ENCODE assay signal across 24 mouse cellular contexts in the genomic region with DNA sequence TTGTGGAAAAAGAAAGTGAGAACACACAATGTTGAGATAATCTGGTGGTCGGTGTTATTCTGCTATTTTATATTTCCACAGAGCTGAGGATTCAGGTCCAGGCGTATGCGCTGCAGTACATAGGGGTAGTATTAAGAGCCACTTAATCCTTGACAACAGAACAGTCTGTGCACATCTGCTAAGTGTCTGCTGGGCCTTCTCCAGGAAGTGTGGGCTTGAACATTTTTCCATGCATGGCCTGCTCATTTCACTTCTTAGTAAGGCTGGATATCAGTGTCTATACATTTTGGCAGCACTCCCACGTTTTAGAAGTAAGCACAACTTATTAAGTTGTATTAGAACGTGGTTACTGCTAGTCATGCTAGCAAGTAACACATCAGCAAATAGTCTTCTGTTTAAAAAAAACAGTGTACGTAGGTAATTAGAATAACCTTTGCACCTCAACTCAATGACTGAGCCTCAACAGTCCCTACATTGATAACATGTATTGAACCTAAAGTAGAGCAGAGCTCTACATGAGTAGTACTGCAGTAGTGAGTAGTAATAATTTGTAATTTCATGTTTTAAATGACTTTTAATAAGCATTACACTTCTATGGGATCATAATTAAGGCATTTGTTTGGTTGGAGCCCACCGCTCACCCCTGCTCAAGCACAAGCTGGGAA. TPM values are rescaled to one million over a fixed set of nuclear protein-coding genes. Genes with fewer than 3 reads are reported as not detected.
DNase-seq lines count a peak whose midpoint lies in the region; ATAC-seq and TF ChIP-seq lines count a peak whose summit lies in the region.
"Had no signal": no experiment of that assay in that cellular context is flagged by ENCODE, and none has a peak within 500 bp of the region (broad histone marks: within the 10 kb centered on the region; RNA-seq: fewer than 3 reads in every experiment).

No protein-coding gene starts in this region.

- no peak for TF ChIP-seq POLR2A in cerebellum, adult 2 months (IDR thresholded peaks at IDR 0.05; ENCODE audit: borderline replicate concordance, insufficient read depth, low read length)

- no peak for TF ChIP-seq EP300 in lung, postnatal 0 days (IDR thresholded peaks at IDR 0.05)

- no peak for TF ChIP-seq CTCF in lung, embryonic 14.5 days (IDR thresholded peaks at IDR 0.05; ENCODE audit: low read depth)
- no peak for TF ChIP-seq CTCF in lung, postnatal 0 days (IDR thresholded peaks at IDR 0.05)
- no peak for TF ChIP-seq CTCF in cerebellum, adult 2 months (IDR thresholded peaks at IDR 0.05; ENCODE audit: borderline replicate concordance, insufficient read depth, low read depth, low read length)

- ATAC-seq in lung, embryonic 14.5 days (ENCODE audit: insufficient read depth) = no peak
- ATAC-seq in lung, postnatal 0 days = no peak
- ATAC-seq in intestine, embryonic 16.5 days = peak; percentile 71
- peak; percentile 65; the same call in 1 of the 2 replicates for ATAC-seq in stomach, embryonic 16.5 days (ENCODE audit: insufficient read depth, low FRiP score)
- no peak for ATAC-seq in hindbrain, embryonic 14.5 days (ENCODE audit: low FRiP score)
- ATAC-seq: forebrain, embryonic 15.5 days; hindbrain, embryonic 16.5 days had no signal

- H3K4me3 ChIP-seq in lung, embryonic 14.5 days (ENCODE audit: low read depth, low read length) = no peak overlapping the region
- H3K4me3 ChIP-seq in lung, postnatal 0 days (ENCODE audit: low read depth, low read length) = no peak overlapping the region
- H3K4me3 ChIP-seq in intestine, embryonic 16.5 days (ENCODE audit: low read length) = no peak overlapping the region
- H3K4me3 ChIP-seq in stomach, embryonic 16.5 days (replicated peaks; ENCODE audit: low read length) = no peak overlapping the region
- no peak overlapping the region for H3K4me3 ChIP-seq in cerebellum, adult 2 months (replicated peaks; ENCODE audit: insufficient read depth, low read depth, low read length)
- H3K4me3 ChIP-seq in hindbrain, embryonic 14.5 days (replicated peaks; ENCODE audit: low read length) = no peak overlapping the region
- H3K4me3 ChIP-seq: embryonic facial prominence, embryonic 15.5 days; forebrain, embryonic 12.5 days; forebrain, embryonic 15.5 days; heart, adult 2 months; heart, embryonic 10.5 days; heart, embryonic 13.5 days; hindbrain, embryonic 12.5 days had no signal

- no peaks in the 10 kb centered on the region for H3K9me3 ChIP-seq in lung, embryonic 14.5 days (ENCODE audit: low read depth, low read length)
- no peaks in the 10 kb centered on the region for H3K9me3 ChIP-seq in lung, postnatal 0 days (ENCODE audit: low read length)
- no peaks in the 10 kb centered on the region for H3K9me3 ChIP-seq in intestine, embryonic 16.5 days (ENCODE audit: control insufficient read depth, low read length)
- H3K9me3 ChIP-seq in stomach, embryonic 16.5 days (replicated peaks; ENCODE audit: control insufficient read depth, low read length) = no peaks in the 10 kb centered on the region
- no peaks in the 10 kb centered on the region for H3K9me3 ChIP-seq in hindbrain, embryonic 14.5 days (ENCODE audit: control insufficient read depth, low read length)
- H3K9me3 ChIP-seq: embryonic facial prominence, embryonic 15.5 days; forebrain, embryonic 12.5 days; forebrain, embryonic 15.5 days; heart, embryonic 10.5 days; heart, embryonic 13.5 days; hindbrain, embryonic 12.5 days had no signal

- peaks cover 7% of the 10 kb centered on the region; the same call in 1 of the 2 replicates for H3K4me1 ChIP-seq in lung, embryonic 14.5 days (ENCODE audit: insufficient read depth)
- H3K4me1 ChIP-seq in lung, postnatal 0 days (ENCODE audit: insufficient read depth, low read depth, low read length) = no peaks in the 10 kb centered on the region
- H3K4me1 ChIP-seq in intestine, embryonic 16.5 days (ENCODE audit: control insufficient read depth, insufficient read depth, low read length) = peaks cover 15% of the 10 kb centered on the region; the same call in 1 of the 2 replicates
- H3K4me1 ChIP-seq in stomach, embryonic 16.5 days (ENCODE audit: control insufficient read depth, insufficient read depth, low read length) = peaks cover 16% of the 10 kb centered on the region
- 0 out of 2 replicates have a peak, but pooled peaks cover 2% of the 10 kb centered on the region for H3K4me1 ChIP-seq in cerebellum, adult 2 months (ENCODE audit: control insufficient read depth, insufficient read depth, low read length)
- no peaks in the 10 kb centered on the region for H3K4me1 ChIP-seq in hindbrain, embryonic 14.5 days (replicated peaks; ENCODE audit: control insufficient read depth, insufficient read depth, low read length)
- H3K4me1 ChIP-seq: hindbrain, embryonic 12.5 days had no signal

- H3K36me3 ChIP-seq in lung, embryonic 14.5 days (ENCODE audit: insufficient read depth) = no peaks in the 10 kb centered on the region
- H3K36me3 ChIP-seq in lung, postnatal 0 days (ENCODE audit: insufficient read depth, low read length) = no peaks in the 10 kb centered on the region
- no peaks in the 10 kb centered on the region for H3K36me3 ChIP-seq in intestine, embryonic 16.5 days (ENCODE audit: control insufficient read depth, insufficient read depth, low read length)
- no peaks in the 10 kb centered on the region for H3K36me3 ChIP-seq in stomach, embryonic 16.5 days (ENCODE audit: control insufficient read depth, insufficient read depth, low read length)
- H3K36me3 ChIP-seq in hindbrain, embryonic 14.5 days (replicated peaks; ENCODE audit: control insufficient read depth, insufficient read depth) = no peaks in the 10 kb centered on the region
- H3K36me3 ChIP-seq: embryonic facial prominence, embryonic 15.5 days; forebrain, embryonic 12.5 days; forebrain, embryonic 15.5 days; hindbrain, embryonic 12.5 days had no signal

- H3K9ac ChIP-seq in lung, embryonic 14.5 days = no peak overlapping the region
- no peak overlapping the region for H3K9ac ChIP-seq in lung, postnatal 0 days (replicated peaks; ENCODE audit: low read depth)
- no peak overlapping the region for H3K9ac ChIP-seq in intestine, embryonic 16.5 days (ENCODE audit: low read depth, low read length)
- no peak overlapping the region for H3K9ac ChIP-seq in stomach, embryonic 16.5 days (ENCODE audit: low read length)
- no peak overlapping the region for H3K9ac ChIP-seq in hindbrain, embryonic 14.5 days
- H3K9ac ChIP-seq: embryonic facial prominence, embryonic 15.5 days; forebrain, embryonic 12.5 days; forebrain, embryonic 15.5 days; heart, embryonic 13.5 days; hindbrain, embryonic 12.5 days had no signal

- WGBS in lung, embryonic 14.5 days = 77% methylated on average over 7 of the region's 7 CpGs
- WGBS in lung, postnatal 0 days = 78% methylated on average over 7 of the region's 7 CpGs
- WGBS in intestine, embryonic 16.5 days = 55% methylated on average over 7 of the region's 7 CpGs
- WGBS in stomach, embryonic 16.5 days = 51% methylated on average over 7 of the region's 7 CpGs
- WGBS in cerebellum, adult 2 months = 84% methylated on average over 7 of the region's 7 CpGs
- 92% methylated on average over 7 of the region's 7 CpGs for WGBS in hindbrain, embryonic 14.5 days

- H3K27ac ChIP-seq in lung, embryonic 14.5 days (ENCODE audit: low read depth) = no peak overlapping the region
- no peak overlapping the region for H3K27ac ChIP-seq in lung, postnatal 0 days (ENCODE audit: low read length)
- H3K27ac ChIP-seq in intestine, embryonic 16.5 days (ENCODE audit: low read length) = peak overlapping the region; percentile 33; the same call in 1 of the 2 replicates
- H3K27ac ChIP-seq in stomach, embryonic 16.5 days (ENCODE audit: low read length) = peak overlapping the region; percentile 23; the same call in 1 of the 2 replicates
- no peak overlapping the region for H3K27ac ChIP-seq in cerebellum, adult 2 months (ENCODE audit: insufficient read depth, low read length)
- H3K27ac ChIP-seq in hindbrain, embryonic 14.5 days = no peak overlapping the region
- H3K27ac ChIP-seq: embryonic facial prominence, embryonic 15.5 days; forebrain, embryonic 12.5 days; forebrain, embryonic 15.5 days; heart, adult 2 months; heart, embryonic 10.5 days; heart, embryonic 13.5 days; hindbrain, embryonic 12.5 days had no signal

- no peak overlapping the region for H3K4me2 ChIP-seq in lung, embryonic 14.5 days
- no peak overlapping the region for H3K4me2 ChIP-seq in lung, postnatal 0 days (replicated peaks; ENCODE audit: low read depth, low read length)
- no peak overlapping the region for H3K4me2 ChIP-seq in intestine, embryonic 16.5 days (ENCODE audit: low read depth, low read length)
- H3K4me2 ChIP-seq in stomach, embryonic 16.5 days (ENCODE audit: low read depth, low read length) = no peak overlapping the region
- H3K4me2 ChIP-seq in hindbrain, embryonic 14.5 days (replicated peaks) = no peak overlapping the region
- H3K4me2 ChIP-seq: embryonic facial prominence, embryonic 15.5 days; forebrain, embryonic 12.5 days; forebrain, embryonic 15.5 days; heart, embryonic 13.5 days; hindbrain, embryonic 12.5 days had no signal

- DNase-seq in lung, embryonic 14.5 days = peak; percentile 31
- no peak for DNase-seq in lung, postnatal 0 days (ENCODE audit: low spot score)
- DNase-seq in fat pad, adult 2 months (ENCODE audit: extremely low read depth, low read depth, low spot score) = peak; percentile 62
- DNase-seq in cerebellum, adult 2 months = no peak
- no peak for DNase-seq in hindbrain, embryonic 14.5 days (ENCODE audit: low spot score)
- DNase-seq: adrenal gland, adult 8-10 months; adrenal gland, postnatal 25 days; cerebellum, adult 18-20 months; cerebellum, postnatal 36 days; embryo, embryonic 11 days; gastrocnemius, postnatal 25 days; heart, adult 2 months; heart, postnatal 14 days; kidney, adult 11 months had no signal

- H3K27me3 ChIP-seq in lung, embryonic 14.5 days (ENCODE audit: insufficient read depth, low read length) = no peaks in the 10 kb centered on the region
- no peaks in the 10 kb centered on the region for H3K27me3 ChIP-seq in lung, postnatal 0 days (replicated peaks; ENCODE audit: insufficient read depth, low read length)
- no peaks in the 10 kb centered on the region for H3K27me3 ChIP-seq in intestine, embryonic 16.5 days (replicated peaks; ENCODE audit: control insufficient read depth, insufficient read depth, low read length)
- no peaks in the 10 kb centered on the region for H3K27me3 ChIP-seq in stomach, embryonic 16.5 days (ENCODE audit: control insufficient read depth, insufficient read depth, low read length)
- no peaks in the 10 kb centered on the region; the same call in 1 of the 2 replicates for H3K27me3 ChIP-seq in cerebellum, adult 2 months (ENCODE audit: control insufficient read depth, insufficient read depth, low read length)
- no peaks in the 10 kb centered on the region for H3K27me3 ChIP-seq in hindbrain, embryonic 14.5 days (ENCODE audit: control insufficient read depth, insufficient read depth, low read length)
- H3K27me3 ChIP-seq: embryonic facial prominence, embryonic 15.5 days; forebrain, embryonic 12.5 days; forebrain, embryonic 15.5 days; heart, embryonic 13.5 days; hindbrain, embryonic 12.5 days had no signal

RNA-seq across cellular contexts. Expression of gene Fam185a, which starts 14.8 kb away (rescaled TPM):
- polyA plus RNA-seq in lung, embryonic 14.5 days (2014; fragmentation: Nextera tagmentation; extraction: Ambion mirVana) = 5.7 and 5.9 TPM in 2 replicates
- polyA plus RNA-seq in lung, postnatal 0 days (2015; fragmentation: Nextera tagmentation; extraction: Ambion mirVana) = 1.7 and 2.8 TPM in 2 replicates
- 8.9 and 9.1 TPM in 2 replicates for polyA plus RNA-seq in intestine, embryonic 16.5 days (2015; fragmentation: Nextera tagmentation; extraction: Ambion mirVana)
- polyA plus RNA-seq in stomach, embryonic 16.5 days (2015; fragmentation: Nextera tagmentation; extraction: Ambion mirVana) = 6.5 and 6.8 TPM in 2 replicates
- polyA plus RNA-seq in cerebellum, adult 2 months (2012; rRNA removed) = 7.6 and 8.0 TPM in 2 replicates
- polyA plus RNA-seq in hindbrain, embryonic 14.5 days (2014; fragmentation: Nextera tagmentation; extraction: Ambion mirVana) = 9.5 and 10.8 TPM in 2 replicates

RNA-seq across cellular contexts. Expression of gene Ccdc146, which starts 15.1 kb away (rescaled TPM):
- 0.09 and 0.18 TPM in 2 replicates for polyA plus RNA-seq in lung, embryonic 14.5 days (2014; fragmentation: Nextera tagmentation; extraction: Ambion mirVana)
- polyA plus RNA-seq in lung, postnatal 0 days (2015; fragmentation: Nextera tagmentation; extraction: Ambion mirVana) = 3.4 and 6.0 TPM in 2 replicates
- polyA plus RNA-seq in intestine, embryonic 16.5 days (2015; fragmentation: Nextera tagmentation; extraction: Ambion mirVana) = 0.13 and 0.36 TPM in 2 replicates
- 0.62 and 0.72 TPM in 2 replicates for polyA plus RNA-seq in stomach, embryonic 16.5 days (2015; fragmentation: Nextera tagmentation; extraction: Ambion mirVana)
- 0.33 and 0.73 TPM in 2 replicates for polyA plus RNA-seq in cerebellum, adult 2 months (2012; rRNA removed)
- polyA plus RNA-seq in hindbrain, embryonic 14.5 days (2014; fragmentation: Nextera tagmentation; extraction: Ambion mirVana) = 0.95 and 1.4 TPM in 2 replicates
- polyA plus RNA-seq: C2C12 had no signal

Comparison
In these comparisons a context has a peak if more than half of its experiments do, and no peak if none do; other contexts are left out.
1. DNase-seq: peak in lung, embryonic 14.5 days (single experiment) and fat pad, adult 2 months (single experiment); none in lung, postnatal 0 days (single experiment), cerebellum, adult 2 months (0 of 2) and hindbrain, embryonic 14.5 days (single experiment).
2. ATAC-seq: peak in intestine, embryonic 16.5 days (single experiment) and stomach, embryonic 16.5 days (single experiment); none in lung, embryonic 14.5 days (single experiment), lung, postnatal 0 days (single experiment) and hindbrain, embryonic 14.5 days (single experiment).
3. H3K27ac ChIP-seq: peak in intestine, embryonic 16.5 days (single experiment) and stomach, embryonic 16.5 days (single experiment); none in lung, embryonic 14.5 days (single experiment), lung, postnatal 0 days (single experiment), cerebellum, adult 2 months (single experiment) and hindbrain, embryonic 14.5 days (single experiment).